Mouse (Mus musculus): ENCODE results near the gene Snrpd3. TPM values are rescaled to one million over a fixed set of nuclear protein-coding genes. Genes with fewer than 3 reads are reported as not detected.
A peak's percentile ranks its signal among the peaks of the same experiment; 100 is the strongest.
"Not testable (repeated sequence)": the region's sequence is repeated elsewhere in the genome, so short reads cannot be mapped to it uniquely, and the experiment has no call there.

The Snrpd3 gene
- 43.7 and 44.6 TPM in 2 replicates for polyA plus RNA-seq (2012; rRNA removed)

- TF ChIP-seq POLR2A (IDR thresholded peaks at IDR 0.05; ENCODE audit: extremely low read depth, insufficient read depth, low read length) (peak; percentile 79; the same call in 1 of the 2 replicates), CTCF (IDR thresholded peaks at IDR 0.05; ENCODE audit: extremely low read depth, insufficient read depth, low read length) (no peak)
- H3K4me3 ChIP-seq (ENCODE audit: insufficient read depth, low read length): peak within 1 kb of the TSS; percentile 81
Observed at GRCm38 (mm10) chr10:75517073-75517757, at the start of gene Snrpd3. Gene Snrpd3, plus strand, starts transcription at chr10:75517551.

GRCm38 (mm10) chr10:75473411-75473810 lies 43.9 kb upstream of the Snrpd3 start:
- no peak for TF ChIP-seq CTCF (IDR thresholded peaks at IDR 0.05; ENCODE audit: extremely low read depth, insufficient read depth, low read length)
- Histone ChIP-seq H3K4me1 (ENCODE audit: control insufficient read depth, insufficient read depth, low read length) (no peaks in the 10 kb centered on the region), H3K4me3 (ENCODE audit: insufficient read depth, low read length) (no peak overlapping the region), H3K27ac (ENCODE audit: insufficient read depth, low read length) (no peak overlapping the region)

More at GRCm38 (mm10) chr10:75517073-75517757, at the start of gene Snrpd3:
- H3K4me1 ChIP-seq (ENCODE audit: control insufficient read depth, insufficient read depth, low read length): peaks cover 9% of the 10 kb centered on the region; the same call in 1 of the 2 replicates
- peak within 1 kb of the TSS; percentile 96 for H3K27ac ChIP-seq (ENCODE audit: insufficient read depth, low read length)

GRCm38 (mm10) chr10:75474571-75474970 lies 42.8 kb upstream of the Snrpd3 start:
- Histone ChIP-seq H3K27ac (ENCODE audit: insufficient read depth, low read length) (no peak overlapping the region), H3K4me3 (ENCODE audit: insufficient read depth, low read length) (no peak overlapping the region), H3K4me1 (ENCODE audit: control insufficient read depth, insufficient read depth, low read length) (no peaks in the 10 kb centered on the region)
- no peak for TF ChIP-seq POLR2A (IDR thresholded peaks at IDR 0.05; ENCODE audit: extremely low read depth, insufficient read depth, low read length)
- no peak for TF ChIP-seq CTCF (IDR thresholded peaks at IDR 0.05; ENCODE audit: extremely low read depth, insufficient read depth, low read length)

DNA sequence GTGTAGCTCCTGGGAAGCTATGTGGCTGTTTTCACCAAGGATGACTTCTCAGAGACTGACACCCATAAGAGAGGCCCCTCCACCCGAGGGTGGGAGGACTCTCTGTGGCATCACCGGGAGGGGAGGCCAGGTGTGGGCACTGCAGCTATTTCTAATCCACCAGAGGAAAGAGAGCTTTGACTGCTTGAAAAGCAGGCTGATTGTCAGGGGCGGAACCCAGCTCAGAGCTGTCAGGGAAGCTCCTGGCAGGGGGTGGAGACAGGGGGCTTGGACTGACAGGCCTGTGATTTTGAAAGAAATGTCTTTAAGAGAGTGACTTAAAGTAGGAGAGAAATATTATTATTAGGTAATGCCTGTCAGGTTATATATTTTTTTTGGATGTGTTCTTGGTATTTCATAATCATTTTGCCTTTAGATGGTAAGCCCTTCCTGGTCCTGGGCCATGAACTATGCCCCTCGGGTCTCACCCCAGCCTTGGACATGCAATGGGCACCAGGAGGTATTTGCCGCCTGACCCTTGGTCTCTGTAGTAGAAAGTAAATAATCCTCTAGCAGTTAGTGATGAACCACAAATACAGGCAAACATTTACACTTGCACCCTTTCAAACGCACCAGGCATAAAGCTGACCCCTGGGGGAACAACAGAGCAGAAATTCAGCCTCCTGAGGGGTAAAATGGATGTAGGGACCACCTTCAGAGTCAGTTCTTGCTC lies 42.1 kb upstream of the Snrpd3 start:
- not testable (repeated sequence) for H3K27ac ChIP-seq (ENCODE audit: insufficient read depth, low read length); H3K4me3 ChIP-seq (ENCODE audit: insufficient read depth, low read length); H3K4me1 ChIP-seq (ENCODE audit: control insufficient read depth, insufficient read depth, low read length)

- Histone ChIP-seq H3K4me3 (ENCODE audit: insufficient read depth, low read length) (no peak overlapping the region), H3K4me1 (ENCODE audit: control insufficient read depth, insufficient read depth, low read length) (no peaks in the 10 kb centered on the region), H3K27ac (ENCODE audit: insufficient read depth, low read length) (no peak overlapping the region)
- TF ChIP-seq POLR2A (IDR thresholded peaks at IDR 0.05; ENCODE audit: extremely low read depth, insufficient read depth, low read length): no peak
- no peak for TF ChIP-seq CTCF (IDR thresholded peaks at IDR 0.05; ENCODE audit: extremely low read depth, insufficient read depth, low read length)
Observed at GRCm38 (mm10) chr10:75477034-75477433, 40.3 kb upstream of the Snrpd3 start.

DNA sequence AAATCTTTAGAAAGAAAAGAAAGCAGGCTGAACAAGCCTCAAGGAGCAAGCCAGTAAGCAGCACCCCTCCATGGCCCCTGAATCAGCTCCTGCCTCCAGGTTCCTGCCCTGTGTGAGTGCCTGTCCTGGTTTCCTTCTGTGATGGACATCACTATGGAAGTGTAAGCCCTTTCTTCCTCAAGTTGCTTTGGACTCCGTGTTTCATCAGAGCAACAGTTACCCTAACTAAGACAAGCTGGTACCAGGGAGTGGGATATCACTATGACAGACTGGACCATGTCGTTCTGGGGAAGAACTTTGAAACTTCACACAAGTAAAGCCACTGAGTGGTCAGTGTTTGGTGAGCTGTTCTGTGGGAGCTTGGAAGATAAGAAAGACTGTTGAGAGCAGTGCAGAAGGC lies 37.4 kb upstream of the Snrpd3 start:
- H3K4me3 ChIP-seq (ENCODE audit: insufficient read depth, low read length): no peak overlapping the region
- H3K4me1 ChIP-seq (ENCODE audit: control insufficient read depth, insufficient read depth, low read length): no peaks in the 10 kb centered on the region
- TF ChIP-seq POLR2A (IDR thresholded peaks at IDR 0.05; ENCODE audit: extremely low read depth, insufficient read depth, low read length) (no peak), CTCF (IDR thresholded peaks at IDR 0.05; ENCODE audit: extremely low read depth, insufficient read depth, low read length) (no peak)
- no peak overlapping the region for H3K27ac ChIP-seq (ENCODE audit: insufficient read depth, low read length)

DNA sequence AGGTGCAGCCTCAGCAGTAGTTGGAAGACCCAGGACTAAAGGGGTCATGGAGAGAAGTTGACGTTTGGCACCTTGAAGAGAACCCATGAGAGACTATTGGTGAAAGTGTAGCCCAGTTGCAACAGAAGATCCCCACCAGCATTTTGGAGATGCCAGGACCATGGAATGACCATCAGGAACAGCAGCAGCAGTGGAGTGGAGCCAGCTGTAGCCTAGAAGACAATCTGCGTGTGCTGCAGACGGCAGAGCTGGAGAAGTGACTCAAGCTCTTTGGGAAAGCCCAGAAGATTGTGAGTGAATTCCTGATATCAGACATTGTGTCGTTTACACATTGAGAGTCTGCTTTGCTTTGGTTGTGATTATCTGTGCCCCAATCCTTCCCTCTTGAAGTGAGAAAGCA lies 35.6 kb upstream of the Snrpd3 start:
- Histone ChIP-seq H3K27ac (ENCODE audit: insufficient read depth, low read length) (no peak overlapping the region), H3K4me3 (ENCODE audit: insufficient read depth, low read length) (no peak overlapping the region), H3K4me1 (ENCODE audit: control insufficient read depth, insufficient read depth, low read length) (no peaks in the 10 kb centered on the region)
- TF ChIP-seq CTCF (IDR thresholded peaks at IDR 0.05; ENCODE audit: extremely low read depth, insufficient read depth, low read length) (no peak), POLR2A (IDR thresholded peaks at IDR 0.05; ENCODE audit: extremely low read depth, insufficient read depth, low read length) (no peak)

- H3K4me1 ChIP-seq (ENCODE audit: control insufficient read depth, insufficient read depth, low read length): no peaks in the 10 kb centered on the region
- TF ChIP-seq POLR2A (IDR thresholded peaks at IDR 0.05; ENCODE audit: extremely low read depth, insufficient read depth, low read length) (no peak), CTCF (IDR thresholded peaks at IDR 0.05; ENCODE audit: extremely low read depth, insufficient read depth, low read length) (no peak)
- no peak overlapping the region for H3K4me3 ChIP-seq (ENCODE audit: insufficient read depth, low read length)
- H3K27ac ChIP-seq (ENCODE audit: insufficient read depth, low read length): no peak overlapping the region
Observed at GRCm38 (mm10) chr10:75482271-75482670, 35.1 kb upstream of the Snrpd3 start.

GRCm38 (mm10) chr10:75482919-75483483 lies 34.4 kb upstream of the Snrpd3 start:
- no peak for TF ChIP-seq CTCF (IDR thresholded peaks at IDR 0.05; ENCODE audit: extremely low read depth, insufficient read depth, low read length)
- no peak for TF ChIP-seq POLR2A (IDR thresholded peaks at IDR 0.05; ENCODE audit: extremely low read depth, insufficient read depth, low read length)
- no peak overlapping the region for H3K4me3 ChIP-seq (ENCODE audit: insufficient read depth, low read length)
- H3K27ac ChIP-seq (ENCODE audit: insufficient read depth, low read length): no peak overlapping the region
- no peaks in the 10 kb centered on the region for H3K4me1 ChIP-seq (ENCODE audit: control insufficient read depth, insufficient read depth, low read length)

- Histone ChIP-seq H3K4me3 (ENCODE audit: insufficient read depth, low read length) (no peak overlapping the region), H3K27ac (ENCODE audit: insufficient read depth, low read length) (no peak overlapping the region), H3K4me1 (ENCODE audit: control insufficient read depth, insufficient read depth, low read length) (no peaks in the 10 kb centered on the region)
- TF ChIP-seq CTCF (IDR thresholded peaks at IDR 0.05; ENCODE audit: extremely low read depth, insufficient read depth, low read length) (no peak), POLR2A (IDR thresholded peaks at IDR 0.05; ENCODE audit: extremely low read depth, insufficient read depth, low read length) (no peak)
Observed at GRCm38 (mm10) chr10:75484066-75484465, 33.3 kb upstream of the Snrpd3 start.
